Mouse (Mus musculus) heart, adult 2 months (tissue): Measurements from ENCODE around the gene Ccdc87.

Source experiments
- CTCF ChIP-seq: fragments of 200-600 bp; IDR thresholded peaks from 2 replicates; pipeline ENCODE4 v1.8.1; 2022; ENCODE audit warnings: antibody characterized with exemption, mild to moderate bottlenecking, moderate library complexity
- EP300 ChIP-seq: fragments of 200-500 bp; IDR thresholded peaks from 2 replicates; pipeline ENCODE4 v1.6.1; 2011; ENCODE audit warnings: low read depth, low read length, control low read depth; ENCODE audit not compliant: insufficient read depth
- POLR2A ChIP-seq: fragments of 200-500 bp; IDR thresholded peaks from 2 replicates; pipeline ENCODE4 v1.6.1; 2011; ENCODE audit warnings: mild to moderate bottlenecking, low read depth, low read length, control low read depth; ENCODE audit not compliant: insufficient read depth

DNA sequence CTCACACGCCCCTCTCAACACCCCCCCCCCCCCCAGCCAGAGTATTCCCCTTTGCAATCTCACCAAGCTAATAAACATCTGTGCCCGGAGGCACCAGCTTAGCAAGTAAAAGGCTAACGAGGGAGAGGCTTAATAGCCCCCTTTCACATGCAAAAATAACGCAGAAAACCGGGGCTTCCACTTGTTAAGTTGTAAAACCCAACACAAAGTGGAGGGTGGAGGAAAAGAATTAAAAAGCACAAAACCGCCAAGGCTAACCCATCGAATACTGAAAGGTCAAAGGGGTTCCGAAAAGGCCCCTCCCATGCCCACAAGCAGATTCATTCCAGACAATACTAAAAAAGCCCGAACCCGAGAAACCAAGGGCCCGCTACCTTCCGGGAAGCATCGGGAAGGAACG, 28.9 kb upstream of the Ccdc87 start:
- no peak for TF ChIP-seq POLR2A
- TF ChIP-seq CTCF: no peak
- TF ChIP-seq EP300: no peak
